Mouse (Mus musculus) kidney, embryonic 15.5 days (tissue): Measurements from ENCODE around the gene Olfr666. TPM values are rescaled to one million over a fixed set of nuclear protein-coding genes. Genes with fewer than 3 reads are reported as not detected.

ENCODE experiments used
- polyA plus RNA-seq: library from polyadenylated mRNA; unstranded; fragments of >200 nt; fragmentation: Nextera tagmentation; extraction: Ambion mirVana; gene quantifications from 2 replicates; pipeline ENCODE4 v1.2.1, GENCODE M21; 2015

Olfr666 gene
- polyA plus RNA-seq, 1 experiment from 2014 or later, result not detected

Other genes starting within 250 kb of the Olfr666 start
- not detected in 2 replicates for gene Olfr658, start 248.6 kb downstream of the Olfr666 start, polyA plus RNA-seq
- gene Olfr659, start 229.2 kb downstream of the Olfr666 start, polyA plus RNA-seq, result not detected in 2 replicates
- gene Olfr661, start 209.5 kb downstream of the Olfr666 start, polyA plus RNA-seq, result not detected in 2 replicates
- gene Usp17le, start 118.5 kb downstream of the Olfr666 start, polyA plus RNA-seq, result not detected in 2 replicates
- gene Usp17lb, start 53.3 kb downstream of the Olfr666 start, polyA plus RNA-seq, result not detected in 2 replicates
- not detected in 2 replicates for gene Usp17la, start 38.9 kb downstream of the Olfr666 start, polyA plus RNA-seq
- gene Olfr665, start 17.9 kb downstream of the Olfr666 start, polyA plus RNA-seq, result not detected in 2 replicates
- gene Olfr667, start 25.5 kb upstream of the Olfr666 start, polyA plus RNA-seq, result not detected in 2 replicates
- not detected in 2 replicates for gene Olfr668, start 32.1 kb upstream of the Olfr666 start, polyA plus RNA-seq
- not detected in 2 replicates for gene Olfr669, start 38.3 kb upstream of the Olfr666 start, polyA plus RNA-seq
- not detected in 2 replicates for gene Olfr670, start 66.7 kb upstream of the Olfr666 start, polyA plus RNA-seq
- not detected in 2 replicates for gene Olfr671, start 83.2 kb upstream of the Olfr666 start, polyA plus RNA-seq
- not detected in 2 replicates for gene Olfr672, start 106.1 kb upstream of the Olfr666 start, polyA plus RNA-seq
- gene Olfr675, start 132.5 kb upstream of the Olfr666 start, polyA plus RNA-seq, result not detected in 2 replicates
- not detected in 2 replicates for gene Olfr676, start 136.7 kb upstream of the Olfr666 start, polyA plus RNA-seq
- gene Olfr677, start 155.4 kb upstream of the Olfr666 start, polyA plus RNA-seq, result not detected in 2 replicates
- not detected in 2 replicates for gene Olfr678, start 168.5 kb upstream of the Olfr666 start, polyA plus RNA-seq
- not detected in 2 replicates for gene Olfr679, start 185.3 kb upstream of the Olfr666 start, polyA plus RNA-seq
- gene Olfr680-ps1, start 196.9 kb upstream of the Olfr666 start, polyA plus RNA-seq, result not detected in 2 replicates
- not detected in 2 replicates for gene Olfr681, start 220.9 kb upstream of the Olfr666 start, polyA plus RNA-seq